Mouse (Mus musculus): ENCODE results near the gene Cdhr3.

Gene Cdhr3

DNA sequence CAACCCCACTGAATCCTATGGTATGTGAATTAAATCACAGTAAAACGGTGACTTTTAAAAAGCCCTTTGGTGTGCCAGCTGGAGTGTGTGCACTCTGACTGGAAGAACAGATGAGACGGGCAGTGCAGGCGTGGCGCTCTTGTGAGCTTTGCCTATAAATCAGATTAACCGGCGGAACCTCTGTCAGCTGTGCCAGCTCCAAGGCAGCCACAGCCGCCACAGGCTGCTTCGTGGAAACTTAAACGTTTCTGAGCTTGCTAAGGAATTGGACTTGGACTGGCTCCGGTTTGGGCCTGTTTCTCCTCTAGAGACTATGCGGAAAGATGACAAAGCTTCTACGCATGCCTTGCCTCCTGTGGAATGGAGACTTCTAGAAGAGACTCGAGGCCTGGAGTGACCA is 62.6 kb downstream of the Cdhr3 start:
- TF ChIP-seq GATA4 (IDR thresholded peaks at IDR 0.05; ENCODE audit: insufficient replicate concordance, low read length) = no peak

DNA sequence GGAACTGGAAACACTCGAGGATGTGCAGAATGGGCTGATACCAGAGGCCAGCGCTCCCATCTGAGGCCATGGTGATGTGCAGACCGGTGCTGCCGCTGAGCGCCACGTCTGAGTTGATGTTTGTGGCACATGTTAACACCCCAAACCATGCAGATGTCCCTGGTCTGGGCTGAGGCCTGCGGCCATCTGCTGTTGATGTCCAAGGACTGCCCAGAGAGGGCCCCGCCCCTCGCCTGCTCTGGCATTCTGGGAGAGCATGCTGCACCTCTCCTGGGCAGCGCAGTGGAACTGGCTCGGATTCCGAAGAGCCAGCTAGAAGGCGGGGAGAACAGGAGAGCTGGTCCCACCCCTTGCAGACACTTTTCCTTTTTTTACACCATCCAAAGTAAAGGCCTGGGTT is 64.0 kb downstream of the Cdhr3 start:
- TF ChIP-seq GATA4 (IDR thresholded peaks at IDR 0.05; ENCODE audit: insufficient replicate concordance, low read length) = no peak

DNA sequence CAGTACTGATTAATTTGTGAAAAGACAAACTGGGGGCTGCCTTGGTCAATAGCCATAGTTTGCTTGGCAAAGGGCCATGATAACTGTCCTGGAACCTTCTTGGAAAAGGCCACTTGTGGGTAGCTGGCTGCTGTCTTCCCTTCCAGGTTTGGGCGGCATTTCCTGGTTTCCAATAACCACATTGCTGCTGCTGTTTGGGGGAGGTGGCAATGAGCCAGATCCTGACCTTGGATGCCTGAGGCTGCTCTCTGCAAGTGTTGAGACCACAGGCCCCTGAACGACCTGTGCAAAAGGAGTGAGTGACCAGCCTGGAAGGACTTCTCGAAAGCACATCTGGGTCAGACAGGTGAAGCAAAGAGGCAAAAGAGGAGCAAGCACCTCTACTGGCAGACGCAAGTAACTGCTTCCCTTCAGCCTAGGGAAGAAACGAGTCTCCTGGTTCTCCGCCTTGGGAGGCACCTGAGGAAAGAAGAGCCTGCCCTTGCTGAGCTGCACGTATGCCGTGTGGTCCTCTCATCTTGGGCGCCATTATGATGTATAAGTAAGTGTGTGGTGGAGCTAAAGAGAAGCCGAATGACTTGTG is 64.5 kb downstream of the Cdhr3 start:
- no peak for TF ChIP-seq GATA4 (IDR thresholded peaks at IDR 0.05; ENCODE audit: insufficient replicate concordance, low read length)

DNA sequence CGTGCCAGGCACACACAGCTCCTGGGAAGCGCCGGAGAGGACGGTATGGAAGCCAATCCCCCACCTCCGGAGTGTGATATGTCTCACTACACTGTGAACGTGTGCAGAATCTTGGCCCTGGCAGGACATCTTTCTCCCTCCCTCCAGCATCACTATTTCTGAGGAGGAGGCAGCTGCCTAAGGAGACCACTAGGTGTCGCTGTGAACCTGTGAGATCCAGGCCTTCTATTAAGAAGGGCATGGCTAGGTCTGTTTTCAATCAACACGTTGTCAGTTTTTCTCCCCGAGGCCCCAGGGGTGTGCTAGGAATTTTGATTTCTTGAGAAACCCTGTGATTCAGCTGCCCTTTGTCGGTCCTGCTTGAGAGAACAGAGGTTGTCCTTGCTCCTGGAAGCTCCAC is 65.6 kb downstream of the Cdhr3 start:
- TF ChIP-seq GATA4 (IDR thresholded peaks at IDR 0.05; ENCODE audit: insufficient replicate concordance, low read length) = no peak

DNA sequence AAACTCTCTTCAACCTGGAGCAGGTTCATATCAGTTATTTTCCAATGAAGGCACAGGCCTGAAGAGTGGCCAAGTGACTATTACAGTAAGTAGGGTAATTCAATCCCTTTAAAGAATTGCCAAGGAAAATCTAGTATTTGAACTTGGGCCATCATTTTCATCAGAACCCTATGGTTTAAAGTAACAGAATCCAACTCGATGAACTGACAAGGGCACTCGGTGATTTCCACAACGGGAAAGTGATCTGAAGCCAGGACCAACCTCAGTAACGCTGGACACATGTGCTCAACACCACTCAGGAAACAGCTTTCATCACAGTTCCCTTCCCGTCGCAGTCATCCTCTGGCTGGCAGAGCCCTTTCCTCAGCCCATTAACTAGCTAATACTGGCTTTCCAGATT is 68.2 kb downstream of the Cdhr3 start:
- no peak for TF ChIP-seq GATA4 (IDR thresholded peaks at IDR 0.05; ENCODE audit: insufficient replicate concordance, low read length)

DNA sequence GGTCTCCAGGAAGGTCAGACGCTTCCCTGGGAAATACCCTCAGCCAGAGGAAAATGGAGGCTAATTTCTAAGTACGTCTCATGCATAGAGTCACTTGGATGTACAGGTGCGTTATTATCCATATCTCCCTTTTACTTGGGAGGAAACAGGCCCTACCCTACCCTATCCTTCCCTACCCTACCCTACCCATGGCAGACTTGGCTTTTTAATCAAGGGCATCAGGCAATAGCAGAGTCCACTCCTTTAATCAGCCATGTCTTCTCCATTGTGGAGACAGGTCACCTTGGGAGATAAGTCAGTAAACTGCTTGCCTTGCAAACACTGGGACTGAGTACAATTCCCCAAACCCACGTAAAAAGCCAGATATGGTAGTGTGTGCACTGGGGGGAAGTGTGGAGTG is 70.9 kb downstream of the Cdhr3 start:
- TF ChIP-seq GATA4 (IDR thresholded peaks at IDR 0.05; ENCODE audit: insufficient replicate concordance, low read length) = no peak

DNA sequence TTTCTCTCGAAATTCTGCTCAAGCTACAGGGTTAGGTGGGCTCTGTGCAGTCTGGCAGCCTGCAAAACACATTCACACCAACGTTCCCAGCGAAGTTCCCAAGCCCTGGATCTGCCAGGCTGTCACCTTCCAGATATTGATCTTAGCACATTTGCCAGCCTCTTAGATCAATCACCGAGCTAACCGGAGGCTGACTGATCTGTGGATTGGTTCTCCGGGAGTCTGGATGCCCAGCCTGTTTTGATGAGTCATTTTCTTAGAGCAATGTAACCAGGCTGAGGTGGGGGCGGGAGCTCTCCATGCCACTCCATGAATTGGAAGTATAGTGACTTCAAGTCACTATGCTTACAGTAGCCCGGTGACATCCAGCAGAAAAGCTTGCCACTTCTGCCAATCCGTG is 71.5 kb downstream of the Cdhr3 start:
- no peak for TF ChIP-seq GATA4 (IDR thresholded peaks at IDR 0.05; ENCODE audit: insufficient replicate concordance, low read length)

DNA sequence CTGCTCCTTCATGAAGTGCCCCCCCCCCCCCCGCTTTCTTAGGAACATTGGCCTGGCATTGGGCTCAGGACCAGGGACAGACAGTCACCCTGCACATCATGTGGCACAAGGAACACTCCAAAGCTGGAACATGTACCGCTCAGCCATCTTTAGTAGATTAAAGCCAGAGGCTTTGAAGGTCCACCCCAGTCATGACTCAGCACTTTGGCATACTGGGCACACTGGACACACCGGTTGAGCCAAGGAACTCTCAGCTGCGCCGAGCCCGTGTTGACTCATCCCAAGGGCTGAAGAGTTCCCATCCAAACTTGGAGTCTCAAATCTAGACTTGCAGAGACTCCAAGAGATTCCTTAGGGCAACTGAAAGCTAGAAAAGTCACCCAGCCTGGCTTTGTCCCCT is 72.7 kb downstream of the Cdhr3 start:
- TF ChIP-seq GATA4 (IDR thresholded peaks at IDR 0.05; ENCODE audit: insufficient replicate concordance, low read length) = no peak

DNA sequence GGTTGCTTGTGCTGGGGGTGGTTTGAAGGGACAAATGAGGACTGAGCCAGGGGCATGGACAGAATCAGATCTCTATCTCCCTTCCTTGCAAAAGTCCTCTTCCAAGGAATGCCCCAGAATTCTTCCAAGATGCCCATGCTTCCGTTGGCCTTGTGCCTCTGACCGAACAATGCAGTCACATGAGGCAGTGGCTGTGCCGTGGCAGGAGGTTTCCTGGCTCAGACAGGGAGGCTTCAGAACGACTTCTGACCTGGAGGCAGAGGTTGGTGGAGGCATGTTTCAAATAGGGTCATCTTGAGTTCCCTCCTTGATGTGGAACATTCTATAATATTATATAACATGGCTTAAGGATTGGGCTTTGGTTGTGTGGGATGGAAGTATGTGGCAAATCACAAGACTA is 74.1 kb downstream of the Cdhr3 start:
- TF ChIP-seq GATA4 (IDR thresholded peaks at IDR 0.05; ENCODE audit: insufficient replicate concordance, low read length) = no peak

DNA sequence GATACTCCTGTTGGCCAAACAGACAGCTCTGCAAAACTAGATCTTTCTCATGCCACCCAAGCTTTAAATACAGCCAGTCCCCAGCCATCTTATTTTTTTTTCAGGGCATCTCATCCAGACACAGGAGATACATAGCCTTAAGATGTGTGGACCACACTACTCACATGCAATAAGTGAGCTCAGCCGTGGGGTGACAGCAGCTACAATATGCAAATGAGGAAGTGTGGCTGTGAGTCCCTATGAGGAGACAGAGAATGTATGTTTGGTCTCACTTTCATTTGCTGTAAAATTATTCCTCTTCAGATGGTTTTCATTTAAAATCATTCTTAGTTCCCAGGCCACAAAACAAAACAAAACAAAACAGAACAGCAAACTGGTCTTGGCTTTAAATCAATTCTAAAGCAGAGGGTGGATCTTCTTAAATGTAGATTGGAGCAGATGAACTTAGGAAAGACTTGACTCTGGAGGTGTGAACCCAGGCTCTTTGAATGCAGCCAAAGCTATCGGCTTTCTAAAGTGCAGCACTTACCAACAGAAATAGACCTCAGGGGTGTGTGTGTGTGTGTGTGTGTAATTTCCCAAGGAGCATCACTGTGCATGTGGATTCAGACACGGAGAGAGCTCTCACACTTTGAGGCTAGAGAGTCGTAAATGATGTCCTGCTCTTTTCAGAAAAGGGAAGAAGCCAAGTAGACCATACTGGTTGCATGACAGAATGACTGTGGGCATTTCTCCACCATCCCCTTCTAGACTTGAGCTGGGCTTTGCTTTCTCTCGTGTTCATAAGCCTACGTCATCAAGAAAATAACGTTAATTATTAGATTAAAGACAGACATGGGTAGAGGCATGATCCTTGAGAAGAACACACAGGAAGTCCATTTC is 75.6 kb downstream of the Cdhr3 start:
- no peak for TF ChIP-seq GATA4 (IDR thresholded peaks at IDR 0.05; ENCODE audit: insufficient replicate concordance, low read length)

DNA sequence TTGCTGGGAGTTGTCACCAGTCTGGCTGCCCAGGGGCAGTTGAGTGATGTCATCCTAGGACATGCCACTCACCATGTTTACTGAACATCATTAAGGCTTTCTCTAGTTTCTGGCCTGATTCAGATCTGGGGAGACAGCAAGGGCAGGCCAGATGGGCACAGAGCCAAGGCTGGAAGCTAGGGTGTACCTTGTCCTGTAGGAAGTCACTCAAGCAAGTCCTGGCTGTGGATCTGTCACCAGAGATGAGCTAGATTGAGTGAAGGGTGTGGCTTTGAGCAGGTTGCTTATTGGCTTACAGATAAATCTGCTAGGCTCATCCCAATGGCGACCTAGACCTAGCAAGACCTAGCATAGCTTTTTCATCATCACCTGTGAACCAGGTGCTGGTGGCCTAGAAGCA is 77.6 kb downstream of the Cdhr3 start:
- TF ChIP-seq GATA4 (IDR thresholded peaks at IDR 0.05; ENCODE audit: insufficient replicate concordance, low read length) = no peak

DNA sequence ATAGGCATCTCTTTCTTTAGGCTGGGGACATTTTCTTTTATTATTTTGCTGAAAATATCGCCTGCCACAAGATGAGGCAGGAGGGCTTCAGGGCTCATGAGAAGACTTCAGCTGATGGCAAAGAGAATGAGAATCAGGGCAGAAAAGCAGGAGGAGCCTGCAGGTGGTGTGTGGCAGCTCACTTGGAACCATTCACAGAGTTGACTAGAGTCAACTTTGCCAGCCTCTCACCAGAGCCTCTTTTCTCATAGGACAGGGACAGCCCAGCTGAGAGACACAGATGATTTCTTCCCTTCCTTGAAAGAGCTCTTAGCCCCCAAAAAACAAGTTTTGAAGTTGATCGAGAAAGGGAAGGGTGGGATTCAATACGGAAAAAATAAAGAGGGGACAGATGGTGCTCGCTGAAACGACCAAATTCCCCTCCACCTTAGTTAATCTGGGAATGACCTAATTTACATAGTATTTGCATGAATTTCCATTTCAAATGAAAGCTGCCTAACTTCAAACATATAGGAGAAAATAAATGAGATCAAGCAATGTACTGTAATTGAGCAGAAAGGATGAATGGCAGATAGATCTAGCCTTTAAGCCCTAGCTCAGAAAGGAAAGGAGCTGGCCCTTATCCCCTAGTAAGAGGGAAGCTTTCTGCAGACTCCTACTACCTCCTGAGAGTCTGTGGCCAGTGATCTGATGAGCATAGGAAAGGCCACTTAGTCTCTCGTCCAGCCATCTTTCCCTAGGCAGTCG is 78.5 kb downstream of the Cdhr3 start:
- no peak for TF ChIP-seq GATA4 (IDR thresholded peaks at IDR 0.05; ENCODE audit: insufficient replicate concordance, low read length)

DNA sequence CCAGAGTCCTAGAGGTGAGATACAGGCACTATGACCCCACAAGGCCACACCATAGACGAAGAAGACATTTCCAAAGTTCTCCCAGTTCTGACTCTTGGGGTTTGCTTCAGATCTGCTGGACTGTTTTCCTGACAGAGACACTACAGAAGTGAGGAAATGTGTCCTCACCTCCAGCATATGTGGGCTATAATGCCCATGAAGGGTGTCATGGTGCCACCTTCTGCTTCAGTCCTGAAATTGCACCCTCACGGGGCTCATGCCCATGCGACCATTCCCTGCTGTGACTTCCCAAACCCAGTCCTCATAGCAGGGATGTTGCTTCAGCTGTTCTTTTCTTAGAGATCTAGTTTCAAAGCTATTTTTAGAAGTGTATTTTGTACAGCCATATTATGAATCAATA is 82.6 kb downstream of the Cdhr3 start:
- no peak for TF ChIP-seq GATA4 (IDR thresholded peaks at IDR 0.05; ENCODE audit: insufficient replicate concordance, low read length)

DNA sequence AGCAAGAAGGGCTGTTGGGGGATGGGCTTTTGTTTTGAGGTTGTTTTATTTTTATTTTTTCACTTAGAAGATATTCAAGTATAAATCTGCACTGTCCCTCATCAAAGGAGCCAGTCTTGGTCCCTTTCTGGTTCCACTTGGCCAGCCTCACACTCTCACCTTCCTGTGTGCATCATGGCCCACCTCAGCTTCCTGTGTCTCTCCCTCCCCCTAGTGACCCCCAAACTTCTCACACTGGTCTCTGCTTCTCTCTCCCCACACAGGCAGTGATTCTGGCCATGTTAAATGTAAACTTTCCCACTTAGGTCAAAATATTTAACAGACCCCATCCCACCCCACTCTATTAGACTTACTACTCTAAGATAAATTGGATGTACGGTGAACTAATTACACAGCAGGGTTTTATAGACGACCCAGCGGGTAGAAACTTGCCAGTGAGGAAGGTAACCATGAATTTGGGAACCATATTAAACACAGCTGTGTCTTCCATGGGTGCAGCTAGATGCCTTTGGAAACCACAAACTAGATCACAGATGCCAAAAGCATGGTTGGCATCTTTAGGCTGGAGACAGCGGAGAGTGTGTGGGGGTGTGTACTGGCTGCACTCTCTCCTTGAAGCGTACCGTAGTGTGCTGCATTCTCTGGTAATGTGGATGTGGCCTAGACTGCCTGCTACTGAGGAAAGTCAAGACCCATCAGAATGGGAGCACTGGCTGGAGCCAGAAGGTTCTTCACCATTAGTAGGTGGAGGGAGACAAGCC is 83.3 kb downstream of the Cdhr3 start:
- no peak for TF ChIP-seq GATA4 (IDR thresholded peaks at IDR 0.05; ENCODE audit: insufficient replicate concordance, low read length)

Measured in liver, adult (tissue).